Mouse (Mus musculus) midbrain, postnatal 0 days (tissue): ENCODE measurements around the gene Ddx39b. TPM values are rescaled to one million over a fixed set of nuclear protein-coding genes. Genes with fewer than 3 reads are reported as not detected.

Experiments used
- ATAC-seq: fragments of 200-750 bp; cut with Nextera tagmentation; 2 replicates; pipeline ENCODE4 v1.8.0; 2017; ENCODE audit warnings: moderate number of reproducible peaks, mild to moderate bottlenecking, moderate TSS enrichment, moderate library complexity; ENCODE audit not compliant: low FRiP score
- DNase-seq: peaks from one replicate; pipeline ENCODE4 v3.0.0-alpha.2; 2015; ENCODE audit warnings: low spot score
- H3K27ac ChIP-seq: fragments of 300-500 bp; sonication (generic); 2 replicates; pipeline ENCODE4 v1.5.1; 2014; ENCODE audit warnings: low read depth, mild to moderate bottlenecking, low read length, mixed read lengths
- H3K27me3 ChIP-seq: fragments of 300-500 bp; sonication (generic); 2 replicates; pipeline ENCODE4 v1.6.1; 2014; ENCODE audit warnings: low read length, control low read depth, mixed read lengths; ENCODE audit not compliant: insufficient read depth
- H3K36me3 ChIP-seq: fragments of 300-500 bp; sonication (generic); 2 replicates; pipeline ENCODE4 v1.6.1; 2014; ENCODE audit warnings: low read length, control low read depth, mixed read lengths; ENCODE audit not compliant: insufficient read depth
- H3K4me1 ChIP-seq: fragments of 300-500 bp; sonication (generic); 2 replicates; pipeline ENCODE4 v1.6.1; 2014; ENCODE audit warnings: mild to moderate bottlenecking, control low read depth, antibody characterized with exemption, low read length, mixed read lengths; ENCODE audit not compliant: insufficient read depth
- H3K4me2 ChIP-seq: fragments of 300-500 bp; sonication (generic); 2 replicates; pipeline ENCODE4 v1.6.1; 2014; ENCODE audit warnings: low read depth, mild to moderate bottlenecking, low read length, mixed read lengths; ENCODE audit not compliant: poor library complexity, severe bottlenecking
- H3K4me3 ChIP-seq: fragments of 300-500 bp; sonication (generic); 2 replicates; pipeline ENCODE4 v1.5.1; 2014; ENCODE audit warnings: low read depth, mild to moderate bottlenecking, low read length, moderate library complexity
- H3K9ac ChIP-seq: fragments of 300-500 bp; sonication (generic); replicated peaks from 2 replicates; pipeline ENCODE4 v1.6.1; 2014; ENCODE audit warnings: mild to moderate bottlenecking, low read length, moderate library complexity, mixed read lengths; ENCODE audit not compliant: poor library complexity, severe bottlenecking
- H3K9me3 ChIP-seq: fragments of 300-500 bp; sonication (generic); 2 replicates; pipeline ENCODE4 v1.6.1; 2016; ENCODE audit warnings: low read length, control low read depth
- CTCF ChIP-seq: IDR thresholded peaks from 2 replicates; pipeline ENCODE4 v1.5.1; 2016; ENCODE audit warnings: antibody characterized with exemption, mild to moderate bottlenecking
- WGBS: fragments of 180-500 bp; shearing (Covaris S2); extraction: QIAGEN DNeasy Blood & Tissue Kit; methylation state at CpG from one replicate; pipeline ENCODE4 v1.1.7; 2014; 5-methylcytosine and 5-hydroxymethylcytosine counted together
- polyA plus RNA-seq: library from polyadenylated mRNA; unstranded; fragments of >200 nt; fragmentation: Nextera tagmentation; extraction: Ambion mirVana; gene quantifications from 2 replicates; pipeline ENCODE4 v1.2.1, GENCODE M21; 2015
- total RNA-seq: library from RNA; depleted of rRNA; stranded (reverse); fragments of >200 nt; gene quantifications from 2 replicates; pipeline ENCODE4 v1.2.3, GENCODE M21; 2014

Gene Ddx39b
- total and polyA plus RNA-seq, 2 experiments from 2014 or later: 261 to 329 TPM

DNA sequence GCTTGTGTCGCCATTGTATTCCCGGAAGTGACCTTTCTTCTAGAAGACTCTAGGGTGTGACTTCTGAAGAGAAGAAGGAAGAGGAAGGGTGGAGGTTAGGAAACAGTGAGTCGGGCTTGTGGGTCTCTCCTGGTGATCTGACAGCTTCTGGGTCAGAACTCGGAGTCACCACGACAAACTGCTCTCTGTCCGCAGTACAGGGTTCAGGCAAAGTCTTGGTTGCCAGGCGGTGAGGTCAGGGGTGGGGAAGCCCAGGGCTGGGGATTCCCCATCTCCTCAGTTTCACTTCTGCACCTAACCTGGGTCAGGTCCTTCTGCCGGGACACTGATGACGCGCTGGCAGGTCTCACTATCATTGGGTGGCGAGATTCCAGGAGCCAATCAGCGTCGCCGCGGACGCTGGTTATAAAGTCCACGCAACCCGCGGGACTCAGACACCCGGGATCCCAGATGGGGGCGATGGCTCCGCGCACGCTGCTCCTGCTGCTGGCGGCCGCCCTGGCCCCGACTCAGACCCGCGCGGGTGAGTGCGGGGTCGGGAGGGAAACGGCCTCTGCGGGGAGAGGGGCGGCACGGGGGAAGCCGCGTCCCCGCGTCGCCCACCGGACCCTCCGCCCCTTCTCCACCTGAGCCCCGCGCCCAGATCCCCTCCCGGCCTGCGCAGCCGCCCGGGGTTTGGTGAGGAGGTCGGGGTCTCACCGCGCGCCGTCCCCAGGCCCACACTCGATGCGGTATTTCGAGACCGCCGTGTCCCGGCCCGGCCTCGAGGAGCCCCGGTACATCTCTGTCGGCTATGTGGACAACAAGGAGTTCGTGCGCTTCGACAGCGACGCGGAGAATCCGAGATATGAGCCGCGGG lies 21.3 kb downstream of the Ddx39b start, which contains the start of gene H2-D1:
Gene H2-D1, plus strand, starts transcription at position 67 of the 859 bp plus-strand sequence.
- no peak for TF ChIP-seq CTCF
- ATAC-seq (peak; percentile 92), DNase-seq (peak; percentile 95)
- peak within 1 kb of the TSS; percentile 64 for H3K9ac ChIP-seq
- H3K36me3 ChIP-seq: no peaks in the 10 kb centered on the region
- H3K4me2 ChIP-seq: peak within 1 kb of the TSS; percentile 80
- no peaks in the 10 kb centered on the region for H3K4me1 ChIP-seq
- H3K4me3 ChIP-seq: peak within 1 kb of the TSS; percentile 72
- no peaks in the 10 kb centered on the region for H3K9me3 ChIP-seq
- H3K27ac ChIP-seq: no peak within 1 kb of the TSS
- no peaks in the 10 kb centered on the region for H3K27me3 ChIP-seq
- WGBS: under 1% methylated on average over 58 of the region's 73 CpGs

DNA sequence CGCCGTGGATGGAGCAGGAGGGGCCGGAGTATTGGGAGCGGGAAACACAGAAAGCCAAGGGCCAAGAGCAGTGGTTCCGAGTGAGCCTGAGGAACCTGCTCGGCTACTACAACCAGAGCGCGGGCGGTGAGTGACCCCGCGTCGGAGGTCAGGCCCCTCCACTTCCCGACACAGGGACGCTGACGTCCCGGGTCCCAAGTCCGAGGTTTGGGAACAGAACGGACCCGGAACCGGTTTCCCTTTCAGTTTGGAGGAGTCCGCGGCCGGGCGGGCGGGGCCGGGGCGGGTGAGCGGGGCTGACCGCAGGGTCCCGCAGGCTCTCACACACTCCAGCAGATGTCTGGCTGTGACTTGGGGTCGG lies 22.0 kb downstream of the Ddx39b start:
- H3K27ac ChIP-seq: no peak overlapping the region
- no peak; the same call in 1 of the 2 replicates for ATAC-seq
- TF ChIP-seq CTCF: no peak
- H3K4me2 ChIP-seq: peak overlapping the region; percentile 80
- H3K36me3 ChIP-seq: no peaks in the 10 kb centered on the region
- WGBS: 1% methylated on average over 25 of the region's 31 CpGs
- H3K9me3 ChIP-seq: no peaks in the 10 kb centered on the region
- H3K4me3 ChIP-seq: peak overlapping the region; percentile 72
- H3K27me3 ChIP-seq: no peaks in the 10 kb centered on the region
- no peak for DNase-seq
- H3K4me1 ChIP-seq: no peaks in the 10 kb centered on the region
- H3K9ac ChIP-seq: peak overlapping the region; percentile 64

GRCm38 (mm10) chr17:35267399-35268086 lies 26.0 kb downstream of the Ddx39b start:
- Histone ChIP-seq H3K36me3 (no peaks in the 10 kb centered on the region), H3K4me1 (no peaks in the 10 kb centered on the region), H3K27me3 (no peaks in the 10 kb centered on the region), H3K27ac (no peak overlapping the region), H3K9ac (no peak overlapping the region), H3K4me2 (no peak overlapping the region), H3K9me3 (no peaks in the 10 kb centered on the region), H3K4me3 (no peak overlapping the region)
- no peak for TF ChIP-seq CTCF
- ATAC-seq (no peak), DNase-seq (no peak)
- 69% methylated on average over 1 of the region's 1 CpGs for WGBS

DNA sequence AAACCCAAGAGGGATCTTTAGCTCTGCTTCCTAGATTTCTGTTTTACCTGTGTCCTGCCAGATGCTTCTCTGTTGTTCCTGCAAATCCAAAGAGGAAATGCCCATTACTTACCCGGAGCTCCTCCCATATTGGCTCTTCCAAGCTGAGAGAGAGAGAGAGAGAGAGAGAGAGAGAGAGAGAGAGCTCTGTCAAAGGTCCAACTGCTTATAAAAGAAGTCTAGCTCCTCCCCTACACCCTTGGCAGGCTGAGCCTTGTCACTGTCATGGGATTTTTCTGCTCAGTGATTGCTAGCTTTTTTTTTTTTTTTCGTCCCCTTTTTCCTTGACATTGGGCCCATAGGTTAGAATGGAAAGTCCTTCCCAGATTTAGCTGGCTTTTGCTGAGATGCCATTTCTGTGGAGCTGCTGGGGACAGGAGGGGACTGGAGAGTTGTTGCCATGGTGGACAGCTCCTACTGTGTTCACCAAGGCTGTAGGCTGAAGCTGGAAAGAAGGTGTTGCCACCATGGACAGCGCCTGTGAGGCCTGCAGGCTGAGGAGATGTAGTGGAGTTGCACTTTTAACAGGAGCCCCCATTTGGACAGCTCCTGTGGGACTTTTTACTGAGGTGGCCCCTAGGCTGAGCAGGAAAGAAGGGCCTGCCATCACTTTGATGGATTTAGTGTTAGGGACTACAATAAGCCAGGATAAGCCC lies 28.3 kb downstream of the Ddx39b start:
- Histone ChIP-seq H3K36me3 (no peaks in the 10 kb centered on the region), H3K9ac (no peak overlapping the region), H3K27me3 (no peaks in the 10 kb centered on the region), H3K4me3 (no peak overlapping the region), H3K9me3 (no peaks in the 10 kb centered on the region; the same call in 1 of the 2 replicates), H3K27ac (no peak overlapping the region), H3K4me1 (no peaks in the 10 kb centered on the region), H3K4me2 (no peak overlapping the region)
- no peak for TF ChIP-seq CTCF
- DNase-seq: peak; percentile 65
- ATAC-seq: no peak
- WGBS: 20% methylated on average over 3 of the region's 3 CpGs

GRCm38 (mm10) chr17:35272249-35272648 lies 30.7 kb downstream of the Ddx39b start:
- no peak for DNase-seq
- WGBS: 79% methylated on average over 3 of the region's 3 CpGs
- no peak overlapping the region for H3K4me3 ChIP-seq
- no peak overlapping the region for H3K4me2 ChIP-seq
- TF ChIP-seq CTCF: no peak
- H3K4me1 ChIP-seq: no peaks in the 10 kb centered on the region
- no peaks in the 10 kb centered on the region for H3K27me3 ChIP-seq
- no peak for ATAC-seq
- H3K9ac ChIP-seq: no peak overlapping the region
- no peaks in the 10 kb centered on the region; the same call in 1 of the 2 replicates for H3K9me3 ChIP-seq
- H3K27ac ChIP-seq: no peak overlapping the region
- no peaks in the 10 kb centered on the region for H3K36me3 ChIP-seq
